Mouse (Mus musculus) neural tube, embryonic 13.5 days (tissue): ENCODE measurements around the gene Rnps1. TPM values are rescaled to one million over a fixed set of nuclear protein-coding genes. Genes with fewer than 3 reads are reported as not detected.

Source experiments
- ATAC-seq: fragments of 200-750 bp; cut with Nextera tagmentation; 2 replicates; pipeline ENCODE4 v1.8.0; 2017; ENCODE audit warnings: low read depth, mild to moderate bottlenecking, moderate TSS enrichment, moderate library complexity
- H3K27ac ChIP-seq: fragments of 300-500 bp; sonication (generic); replicated peaks from 2 replicates; pipeline ENCODE4 v1.5.1; 2015; ENCODE audit warnings: moderate library complexity, mild to moderate bottlenecking, inconsistent platforms
- H3K27me3 ChIP-seq: fragments of 300-500 bp; sonication (generic); 2 replicates; pipeline ENCODE4 v1.6.1; 2015; ENCODE audit warnings: mild to moderate bottlenecking, inconsistent platforms
- H3K36me3 ChIP-seq: fragments of 300-500 bp; sonication (generic); 2 replicates; pipeline ENCODE4 v1.6.1; 2015; ENCODE audit warnings: mild to moderate bottlenecking, inconsistent platforms
- H3K4me1 ChIP-seq: fragments of 300-500 bp; sonication (generic); replicated peaks from 2 replicates; pipeline ENCODE4 v1.6.1; 2015; ENCODE audit warnings: inconsistent platforms
- H3K4me2 ChIP-seq: fragments of 300-500 bp; sonication (generic); 2 replicates; pipeline ENCODE4 v1.6.1; 2015; ENCODE audit warnings: inconsistent platforms, mild to moderate bottlenecking, moderate library complexity
- H3K4me3 ChIP-seq: fragments of 300-500 bp; sonication (generic); 2 replicates; pipeline ENCODE4 v1.5.1; 2015; ENCODE audit warnings: mild to moderate bottlenecking, inconsistent platforms
- H3K9ac ChIP-seq: fragments of 300-500 bp; sonication (generic); 2 replicates; pipeline ENCODE4 v1.6.1; 2015; ENCODE audit warnings: moderate library complexity, mild to moderate bottlenecking, inconsistent platforms
- H3K9me3 ChIP-seq: fragments of 300-500 bp; sonication (generic); 2 replicates; pipeline ENCODE4 v1.6.1; 2016; ENCODE audit warnings: inconsistent platforms
- WGBS: fragments of 180-500 bp; shearing (Covaris S2); methylation state at CpG from one replicate; pipeline ENCODE4 v1.1.7; 2015; 5-methylcytosine and 5-hydroxymethylcytosine counted together
- polyA plus RNA-seq: library from polyadenylated mRNA; unstranded; fragments of >200 nt; fragmentation: Nextera tagmentation; extraction: Ambion mirVana; gene quantifications from 2 replicates; pipeline ENCODE4 v1.2.1, GENCODE M21; 2015

Gene Rnps1
- 307 and 315 TPM in 2 replicates for polyA plus RNA-seq

DNA sequence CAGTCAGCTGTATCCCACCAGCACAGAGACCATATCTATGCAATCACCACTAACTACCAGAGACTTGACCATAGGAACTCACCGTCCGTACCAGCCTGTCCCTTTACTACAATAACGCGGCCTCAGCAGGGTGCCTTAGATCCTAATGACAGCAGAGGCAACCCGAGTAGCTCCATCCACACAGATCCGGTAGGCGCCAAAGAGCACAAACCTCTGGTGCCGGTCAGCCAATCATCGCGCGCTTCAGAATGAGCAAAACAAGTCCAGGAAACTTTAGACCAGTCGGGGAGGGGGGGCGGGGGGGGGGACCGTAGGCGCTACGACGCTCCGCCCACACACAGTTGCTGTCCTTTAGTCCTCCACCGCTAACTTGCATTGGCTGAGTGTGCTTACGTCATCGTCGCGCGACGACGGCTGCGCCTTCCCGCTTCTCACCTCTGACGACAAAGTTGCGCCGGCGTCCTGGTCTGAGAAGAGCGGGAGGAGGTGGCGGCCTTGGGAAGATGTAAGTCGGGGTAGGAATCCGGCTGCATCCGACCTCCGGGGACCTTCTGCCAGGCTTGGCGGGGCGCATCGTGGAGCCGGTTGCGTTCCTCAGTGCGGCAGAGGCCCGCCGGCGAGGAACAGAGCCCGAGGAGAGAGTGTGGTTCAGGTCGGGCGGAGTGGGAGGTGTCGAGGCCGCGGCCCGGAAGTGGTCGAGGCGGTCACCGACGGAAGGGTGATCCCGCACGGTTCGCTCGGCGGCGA is at the start of gene Rnps1:
Gene Rnps1, plus strand, starts transcription at position 336 of the 747 bp plus-strand sequence.
- Histone ChIP-seq H3K27ac (peak within 1 kb of the TSS; percentile 91), H3K9ac (peak within 1 kb of the TSS; percentile 96), H3K36me3 (peaks cover 55% of the 10 kb centered on the region), H3K4me2 (peak within 1 kb of the TSS; percentile 89), H3K4me1 (peaks cover 41% of the 10 kb centered on the region), H3K9me3 (no peaks in the 10 kb centered on the region), H3K27me3 (no peaks in the 10 kb centered on the region), H3K4me3 (peak within 1 kb of the TSS; percentile 97)
- peak; percentile 97 for ATAC-seq
- WGBS: under 1% methylated on average over 64 of the region's 64 CpGs

DNA sequence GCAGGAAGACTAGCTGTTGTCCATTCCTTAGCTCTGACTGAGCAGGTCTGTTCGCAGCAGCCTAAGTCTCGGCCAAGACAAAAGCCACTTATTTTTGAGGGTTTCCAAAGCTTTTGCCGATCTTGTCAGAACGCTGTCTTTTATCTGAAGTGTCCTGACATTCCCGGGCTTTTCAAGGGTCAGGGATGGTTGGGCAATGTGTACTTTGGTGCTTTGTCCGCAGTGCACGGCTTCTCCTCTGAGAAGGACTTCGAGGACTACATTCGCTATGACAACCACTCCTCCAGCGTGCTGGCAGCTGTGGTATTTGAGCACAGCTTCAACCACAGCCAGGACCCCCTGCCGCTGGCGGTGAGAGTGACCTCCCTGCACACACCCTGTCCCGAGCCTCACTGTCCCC is 48.5 kb upstream of the Rnps1 start:
- 59% methylated on average over 13 of the region's 13 CpGs for WGBS
- Histone ChIP-seq H3K4me2 (no peak overlapping the region), H3K36me3 (peaks cover 62% of the 10 kb centered on the region), H3K4me3 (no peak overlapping the region), H3K4me1 (no peaks in the 10 kb centered on the region), H3K27me3 (no peaks in the 10 kb centered on the region), H3K9ac (no peak overlapping the region), H3K9me3 (no peaks in the 10 kb centered on the region), H3K27ac (no peak overlapping the region)
- no peak for ATAC-seq

DNA sequence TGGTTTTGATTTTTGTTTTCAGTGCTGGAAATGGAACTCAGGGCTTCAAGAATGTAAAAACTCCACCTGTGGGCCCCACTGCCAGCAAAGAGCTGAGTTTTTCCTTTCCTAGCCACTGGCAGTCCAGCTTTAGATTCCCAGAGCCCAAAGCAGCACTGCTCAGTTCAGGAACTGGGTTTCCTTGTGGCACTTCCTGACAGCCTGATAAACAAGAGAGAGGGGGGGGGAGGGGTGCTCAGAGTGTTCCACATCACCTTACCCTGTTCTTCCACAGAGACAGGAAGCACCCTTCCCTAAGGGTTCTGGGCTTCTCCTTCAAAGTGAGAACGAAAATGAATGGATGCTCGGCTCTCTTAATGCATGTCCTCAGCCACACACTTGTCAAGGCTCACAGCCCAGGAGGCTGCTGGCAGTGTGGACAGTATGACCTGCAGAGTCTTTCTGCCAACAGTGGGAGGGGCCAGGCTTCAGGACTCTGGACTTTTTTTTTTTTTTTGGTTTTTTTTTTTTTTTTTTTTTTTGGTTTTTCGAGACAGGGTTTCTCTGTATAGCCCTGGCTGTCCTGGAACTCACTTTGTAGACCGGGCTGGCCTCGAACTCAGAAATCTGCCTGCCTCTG is 39.2 kb upstream of the Rnps1 start:
- Histone ChIP-seq H3K4me1 (no peaks in the 10 kb centered on the region), H3K9me3 (no peaks in the 10 kb centered on the region), H3K4me3 (no peak overlapping the region), H3K36me3 (peaks cover 91% of the 10 kb centered on the region), H3K9ac (no peak overlapping the region), H3K4me2 (no peak overlapping the region), H3K27ac (no peak overlapping the region), H3K27me3 (no peaks in the 10 kb centered on the region)
- no peak for ATAC-seq
- 87% methylated on average over 5 of the region's 5 CpGs for WGBS

DNA sequence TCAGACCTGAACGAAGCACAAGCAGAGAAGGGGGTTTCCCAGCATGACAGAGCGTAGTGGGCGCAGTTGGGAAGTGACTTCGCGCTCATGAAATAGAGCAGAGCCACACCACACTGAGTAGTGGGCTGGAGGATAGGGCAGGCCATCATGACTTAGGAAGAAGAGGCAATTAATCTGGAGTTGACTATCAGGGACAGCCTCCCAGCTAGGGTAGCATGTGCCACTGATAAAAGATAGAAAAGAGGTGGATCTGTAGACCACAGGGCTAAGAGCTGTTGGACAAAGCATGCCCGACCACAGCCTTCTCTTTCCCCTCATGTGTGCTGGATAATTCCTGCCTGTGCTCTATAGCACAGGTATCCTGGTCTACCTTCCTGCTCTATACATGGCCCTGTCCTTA is 38.5 kb upstream of the Rnps1 start:
- Histone ChIP-seq H3K4me2 (no peak overlapping the region), H3K9me3 (no peaks in the 10 kb centered on the region), H3K4me3 (no peak overlapping the region), H3K4me1 (no peaks in the 10 kb centered on the region), H3K9ac (no peak overlapping the region), H3K36me3 (peaks cover 90% of the 10 kb centered on the region), H3K27me3 (no peaks in the 10 kb centered on the region), H3K27ac (no peak overlapping the region)
- ATAC-seq: no peak
- 94% methylated on average over 6 of the region's 6 CpGs for WGBS

DNA sequence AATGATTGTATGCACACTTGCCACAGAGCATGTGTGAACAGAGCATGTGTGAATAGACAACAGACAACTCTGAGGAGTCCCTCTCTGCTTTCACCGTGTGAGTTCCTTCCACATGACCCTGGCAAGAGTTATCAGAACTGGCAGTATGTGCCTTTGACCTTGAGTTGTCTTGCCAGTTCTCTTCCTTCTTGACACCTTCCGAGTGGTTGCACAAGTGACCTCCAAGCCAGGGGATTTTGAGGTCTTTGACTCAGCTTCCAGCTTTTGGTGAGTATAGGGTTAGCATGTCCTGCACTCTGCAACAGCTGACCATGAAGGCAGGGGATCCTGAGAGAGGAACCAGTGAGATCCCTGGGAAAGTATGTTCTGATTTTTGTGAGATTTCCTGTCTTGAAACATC is 35.9 kb upstream of the Rnps1 start:
- no peaks in the 10 kb centered on the region for H3K9me3 ChIP-seq
- no peak for ATAC-seq
- no peaks in the 10 kb centered on the region for H3K27me3 ChIP-seq
- H3K27ac ChIP-seq: no peak overlapping the region
- no peak overlapping the region for H3K4me3 ChIP-seq
- peaks cover 89% of the 10 kb centered on the region for H3K36me3 ChIP-seq
- no peak overlapping the region for H3K9ac ChIP-seq
- H3K4me2 ChIP-seq: no peak overlapping the region
- no peaks in the 10 kb centered on the region for H3K4me1 ChIP-seq
- 91% methylated on average over 2 of the region's 2 CpGs for WGBS

DNA sequence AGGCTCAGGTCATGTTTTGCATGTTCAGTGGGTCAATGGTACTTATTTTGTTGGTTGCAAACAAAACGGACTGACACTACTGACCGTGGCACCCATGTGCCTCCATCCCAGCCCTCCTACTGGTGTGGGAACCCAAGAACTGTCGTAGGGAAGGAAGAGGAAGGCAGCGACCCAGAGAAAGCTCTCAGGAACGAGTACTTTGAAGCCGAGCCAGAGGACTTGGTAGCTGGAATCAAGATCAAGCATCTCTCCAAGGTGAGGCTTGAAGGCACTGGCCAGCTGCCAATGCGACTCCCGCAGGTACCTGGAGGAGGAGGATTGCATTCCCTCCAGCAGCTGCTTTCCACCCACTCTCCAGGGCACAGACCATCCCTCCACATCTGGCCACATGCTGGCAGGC is 30.6 kb upstream of the Rnps1 start:
- Histone ChIP-seq H3K27me3 (no peaks in the 10 kb centered on the region), H3K9me3 (no peaks in the 10 kb centered on the region), H3K4me2 (no peak overlapping the region), H3K4me3 (no peak overlapping the region), H3K9ac (no peak overlapping the region), H3K36me3 (peaks cover 93% of the 10 kb centered on the region), H3K4me1 (no peaks in the 10 kb centered on the region), H3K27ac (no peak overlapping the region)
- ATAC-seq: no peak
- 81% methylated on average over 8 of the region's 8 CpGs for WGBS

DNA sequence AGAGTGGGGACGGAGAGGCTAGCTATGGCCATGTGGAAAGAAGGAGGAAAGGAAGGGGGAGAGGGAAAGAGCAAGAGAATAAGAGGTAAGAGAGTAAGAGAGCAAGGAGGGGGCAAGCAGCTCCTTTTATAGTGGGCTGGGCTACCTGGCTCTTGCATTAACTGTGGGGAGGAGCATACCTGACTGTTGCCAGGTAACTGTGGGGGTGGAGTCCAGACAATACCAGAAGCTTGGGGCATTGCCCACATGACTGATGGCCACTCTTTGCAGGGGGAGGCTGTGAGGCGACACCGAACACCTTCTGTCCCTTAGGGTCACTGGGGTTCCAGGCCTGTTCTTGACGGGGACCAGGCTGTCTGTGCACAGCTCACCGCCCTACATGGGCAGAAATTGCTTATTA is 25.7 kb upstream of the Rnps1 start:
- no peak overlapping the region for H3K4me3 ChIP-seq
- no peaks in the 10 kb centered on the region for H3K4me1 ChIP-seq
- 85% methylated on average over 5 of the region's 5 CpGs for WGBS
- H3K4me2 ChIP-seq: no peak overlapping the region
- no peak overlapping the region for H3K9ac ChIP-seq
- H3K36me3 ChIP-seq: peaks cover 93% of the 10 kb centered on the region
- no peaks in the 10 kb centered on the region for H3K27me3 ChIP-seq
- no peak overlapping the region for H3K27ac ChIP-seq
- no peak for ATAC-seq
- H3K9me3 ChIP-seq: no peaks in the 10 kb centered on the region

DNA sequence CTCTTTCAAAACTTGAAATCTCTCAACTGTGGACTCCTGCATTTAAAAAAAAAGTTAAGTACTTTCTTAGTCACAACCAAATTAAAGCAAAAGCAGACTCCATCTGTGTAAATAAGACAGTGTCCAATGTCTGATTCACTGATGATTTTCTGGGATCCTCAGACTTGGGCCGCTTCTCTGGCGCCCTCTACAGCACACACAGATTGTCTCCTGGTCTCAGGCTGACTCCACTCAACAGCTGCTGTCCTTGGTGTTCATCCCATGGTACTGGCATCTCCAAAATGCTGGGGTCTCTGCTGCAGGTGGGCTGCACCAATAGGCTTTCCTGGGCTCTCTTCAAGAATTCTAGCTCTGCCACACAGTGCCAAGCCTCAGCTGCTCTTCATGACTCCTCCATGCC is 24.5 kb upstream of the Rnps1 start:
- no peaks in the 10 kb centered on the region for H3K27me3 ChIP-seq
- H3K9me3 ChIP-seq: no peaks in the 10 kb centered on the region
- no peak overlapping the region for H3K27ac ChIP-seq
- ATAC-seq: no peak
- 6% methylated on average over 2 of the region's 2 CpGs for WGBS
- H3K4me1 ChIP-seq: no peaks in the 10 kb centered on the region
- no peak overlapping the region for H3K4me2 ChIP-seq
- H3K9ac ChIP-seq: no peak overlapping the region
- peaks cover 88% of the 10 kb centered on the region for H3K36me3 ChIP-seq
- no peak overlapping the region for H3K4me3 ChIP-seq

DNA sequence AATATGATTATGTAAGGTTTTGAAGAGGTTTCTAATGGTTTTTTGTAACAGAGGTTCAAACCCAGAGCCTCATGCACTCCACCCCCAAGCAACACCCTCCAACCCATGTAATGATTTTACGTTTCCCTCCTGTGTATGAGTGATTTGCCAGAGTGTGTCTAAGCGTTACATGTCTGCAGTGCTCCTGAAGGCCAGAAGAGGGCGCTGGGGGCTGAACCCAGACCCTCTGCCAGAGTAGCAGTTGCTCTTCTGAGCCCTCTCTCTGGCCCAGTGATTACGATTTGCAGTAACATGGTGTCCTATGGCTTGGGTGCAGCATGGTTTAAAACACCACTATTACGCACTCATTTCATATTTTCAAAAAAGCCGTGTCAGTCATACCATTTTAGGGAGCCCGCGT is 23.2 kb upstream of the Rnps1 start:
- Histone ChIP-seq H3K9me3 (no peaks in the 10 kb centered on the region), H3K9ac (no peak overlapping the region), H3K4me1 (no peaks in the 10 kb centered on the region), H3K36me3 (peaks cover 81% of the 10 kb centered on the region), H3K4me2 (no peak overlapping the region), H3K27ac (no peak overlapping the region), H3K4me3 (no peak overlapping the region), H3K27me3 (no peaks in the 10 kb centered on the region)
- no peak for ATAC-seq
- WGBS: 66% methylated on average over 8 of the region's 8 CpGs

DNA sequence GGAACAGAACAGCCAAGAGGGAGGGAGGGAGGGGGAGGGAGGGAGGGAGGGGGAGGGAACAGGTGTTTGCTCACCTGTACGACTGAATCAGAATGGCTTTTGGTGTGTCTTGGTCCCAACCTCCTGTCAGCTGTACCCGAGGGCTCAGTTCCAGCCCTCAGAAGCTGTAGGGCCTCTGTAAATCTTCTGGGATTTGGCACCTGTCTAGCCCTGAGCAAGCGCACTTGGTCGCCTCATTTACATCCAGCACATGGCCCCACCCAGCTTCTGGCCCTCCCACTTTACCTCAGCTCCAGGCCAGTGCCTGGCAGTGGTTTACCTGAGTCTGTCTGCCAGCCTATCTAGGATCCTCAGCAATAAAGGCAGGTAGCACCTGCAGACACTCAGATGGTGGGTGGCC is 20.8 kb upstream of the Rnps1 start:
- Histone ChIP-seq H3K36me3 (peaks cover 79% of the 10 kb centered on the region), H3K27ac (no peak overlapping the region), H3K4me3 (no peak overlapping the region), H3K4me1 (no peaks in the 10 kb centered on the region), H3K9ac (no peak overlapping the region), H3K27me3 (no peaks in the 10 kb centered on the region), H3K9me3 (no peaks in the 10 kb centered on the region), H3K4me2 (no peak overlapping the region)
- no peak for ATAC-seq
- WGBS: 40% methylated on average over 4 of the region's 4 CpGs

DNA sequence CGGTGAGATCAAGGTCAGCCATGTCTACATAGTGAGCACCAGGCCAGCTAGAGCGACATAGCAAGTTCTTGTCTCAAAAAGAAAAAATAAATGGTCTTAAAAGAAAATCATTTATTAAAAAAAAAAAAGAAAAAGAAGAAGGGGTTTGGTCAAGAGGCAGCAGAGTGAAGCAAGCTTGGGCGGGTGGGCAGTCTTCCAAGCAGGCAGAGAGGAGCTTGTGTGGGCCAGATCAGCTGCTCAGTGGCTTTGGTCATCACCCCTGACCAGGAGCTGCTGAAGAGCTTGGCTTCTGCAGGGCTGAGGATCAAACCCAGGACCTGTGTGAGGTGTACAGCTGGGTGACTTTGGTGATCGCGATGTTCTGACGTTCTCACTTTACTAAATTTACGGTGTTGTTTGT is 19.9 kb upstream of the Rnps1 start:
- H3K9me3 ChIP-seq: no peaks in the 10 kb centered on the region
- no peak overlapping the region for H3K9ac ChIP-seq
- no peak overlapping the region for H3K4me2 ChIP-seq
- no peak overlapping the region for H3K27ac ChIP-seq
- H3K4me3 ChIP-seq: no peak overlapping the region
- H3K36me3 ChIP-seq: peaks cover 79% of the 10 kb centered on the region
- H3K4me1 ChIP-seq: no peaks in the 10 kb centered on the region
- no peak for ATAC-seq
- WGBS: 87% methylated on average over 7 of the region's 7 CpGs
- no peaks in the 10 kb centered on the region for H3K27me3 ChIP-seq

DNA sequence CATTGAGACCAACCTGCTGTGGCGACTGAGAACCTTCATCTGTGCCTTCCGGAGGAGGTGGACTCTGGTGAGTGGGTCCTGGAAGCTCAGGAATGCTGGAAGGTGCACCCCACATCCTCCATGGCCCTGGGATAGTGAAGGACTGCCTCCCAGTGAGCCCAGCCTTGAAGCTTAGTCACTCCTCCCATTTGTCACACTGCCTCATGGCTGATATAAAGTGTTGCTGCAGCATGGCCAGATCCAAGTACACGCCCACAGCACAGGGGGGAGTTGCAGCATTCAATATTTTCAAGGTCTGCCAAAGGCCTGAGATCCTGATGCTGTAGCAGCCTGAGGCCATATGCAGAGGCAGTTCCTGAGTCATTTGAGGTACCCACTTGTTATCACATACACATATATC is 12.0 kb upstream of the Rnps1 start:
- H3K36me3 ChIP-seq: peaks cover 95% of the 10 kb centered on the region
- H3K27me3 ChIP-seq: no peaks in the 10 kb centered on the region
- H3K4me3 ChIP-seq: no peak overlapping the region
- H3K4me2 ChIP-seq: no peak overlapping the region
- H3K9ac ChIP-seq: no peak overlapping the region
- WGBS: 75% methylated on average over 3 of the region's 3 CpGs
- no peaks in the 10 kb centered on the region for H3K9me3 ChIP-seq
- no peak for ATAC-seq
- no peaks in the 10 kb centered on the region for H3K4me1 ChIP-seq
- H3K27ac ChIP-seq: no peak overlapping the region
